Mouse (Mus musculus): ENCODE measurements at regions not wholly inside any gene's neighbourhood (a gene's known extent, or its start where the extent isn't known, plus 50 kb on each side); places are given as distances from the start of the nearest gene placed in this dataset.

DNA sequence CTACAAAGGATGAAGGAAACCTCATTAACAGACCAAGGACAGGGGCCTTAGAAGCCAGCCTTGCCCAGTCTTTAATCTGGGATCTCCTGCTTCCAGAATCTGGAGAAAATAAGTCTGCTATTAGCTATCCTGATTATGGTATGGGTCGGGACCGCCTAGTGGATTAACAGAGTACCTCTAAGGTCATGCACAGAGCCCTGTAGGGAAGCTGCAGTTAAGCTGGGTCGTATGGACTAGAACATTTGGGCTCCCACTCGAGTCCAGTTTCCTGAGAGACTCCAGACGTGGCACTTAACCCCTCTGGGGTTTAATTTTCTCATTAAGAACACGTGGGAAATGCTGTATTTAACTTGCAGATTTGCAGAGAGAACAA is 191.5 kb upstream of the Map3k1 start:
- intact Hi-C loops (cut with DNase I): no loop called here

DNA sequence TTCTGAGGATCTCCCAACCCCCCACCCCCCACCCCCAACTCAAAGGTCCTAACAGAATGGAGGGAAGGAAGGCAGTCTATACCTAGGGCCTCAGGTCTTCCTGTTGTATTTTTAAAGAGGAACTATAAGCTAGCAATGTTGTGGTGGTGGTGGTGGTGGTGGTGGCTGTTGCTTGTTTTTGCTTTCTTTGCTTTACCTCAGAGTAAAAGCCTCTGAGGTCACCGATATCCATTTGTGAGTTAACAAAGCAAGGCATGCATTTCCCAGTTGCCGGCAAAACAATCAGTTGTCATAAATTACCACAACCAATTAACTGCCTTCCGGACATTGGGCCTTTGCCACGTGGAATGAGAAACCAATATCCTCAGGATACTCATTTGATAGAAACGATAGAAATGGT is 191.9 kb upstream of the Map3k1 start:
- intact Hi-C loops (cut with DNase I): no loop called here

GRCm38 (mm10) chr13:112001155-112002025 is 192.6 kb upstream of the Map3k1 start:
- intact Hi-C loops (cut with DNase I): no loop called here

- intact Hi-C loops (cut with DNase I): no loop called here
These were observed 194.0 kb upstream of the Map3k1 start for GRCm38 (mm10) chr13:112002661-112003347.

DNA sequence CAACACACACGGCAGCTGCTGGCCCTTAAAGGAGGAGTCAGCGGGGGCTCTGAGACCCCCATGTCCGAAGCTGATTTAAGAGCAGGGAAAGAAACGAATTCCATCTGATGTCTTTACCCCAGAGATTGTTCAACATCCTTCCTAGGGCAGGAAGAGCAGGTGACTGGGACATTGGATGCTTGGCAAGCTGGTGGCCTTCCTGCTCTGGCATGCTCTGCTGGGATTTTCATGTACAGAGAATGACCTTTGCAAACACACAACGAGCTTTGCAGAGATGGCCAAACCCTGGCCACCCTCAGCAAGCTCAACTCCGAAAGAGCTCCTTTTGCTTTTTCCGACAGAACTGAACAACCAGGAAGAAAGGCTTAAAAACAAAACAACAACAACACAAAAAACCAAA is 194.7 kb upstream of the Map3k1 start:
- intact Hi-C loops (cut with DNase I): no loop called here

GRCm38 (mm10) chr13:112004126-112004525 is 195.3 kb upstream of the Map3k1 start:
- intact Hi-C loops (cut with DNase I): no loop called here

DNA sequence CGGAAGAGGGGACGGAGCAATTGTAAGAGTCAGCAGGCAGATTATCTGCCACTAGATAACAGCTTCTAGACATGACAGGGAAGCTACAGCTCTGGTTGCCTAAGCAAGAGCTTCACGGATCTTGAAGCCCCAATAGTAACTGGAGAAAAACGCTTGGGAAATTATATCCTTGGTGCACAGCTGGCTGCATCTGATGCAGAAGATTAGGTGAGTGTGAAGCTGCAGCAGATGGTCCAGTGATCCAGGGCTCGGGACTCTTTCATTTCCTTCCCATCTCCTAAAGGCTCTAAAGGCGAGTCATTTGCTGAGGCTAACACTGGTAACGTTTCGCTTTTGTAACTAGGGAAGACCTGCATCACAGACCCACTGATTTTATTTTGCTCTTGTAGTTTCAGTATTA is 196.6 kb upstream of the Map3k1 start:
- intact Hi-C loops (cut with DNase I): no loop called here

DNA sequence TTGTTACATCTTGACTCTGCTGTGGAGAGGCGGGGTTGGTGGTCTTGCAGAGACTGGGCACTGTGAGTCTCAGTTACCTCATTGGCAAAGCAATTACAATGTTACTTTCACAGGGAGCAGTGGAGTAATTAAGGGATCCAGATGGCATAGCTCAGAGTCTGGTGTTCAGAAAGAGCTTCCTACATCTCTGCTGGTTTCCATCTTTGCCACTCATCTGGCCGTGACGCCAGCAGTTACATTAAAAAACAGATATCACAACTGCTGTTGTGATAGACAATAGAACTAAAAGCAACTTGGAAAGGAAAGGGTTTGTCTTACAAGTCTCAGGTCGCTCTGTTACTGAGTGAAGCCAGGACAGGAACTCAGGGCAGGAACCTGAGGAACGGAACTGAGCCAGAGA is 200.0 kb upstream of the Map3k1 start:
- intact Hi-C loops (cut with DNase I): no loop called here

DNA sequence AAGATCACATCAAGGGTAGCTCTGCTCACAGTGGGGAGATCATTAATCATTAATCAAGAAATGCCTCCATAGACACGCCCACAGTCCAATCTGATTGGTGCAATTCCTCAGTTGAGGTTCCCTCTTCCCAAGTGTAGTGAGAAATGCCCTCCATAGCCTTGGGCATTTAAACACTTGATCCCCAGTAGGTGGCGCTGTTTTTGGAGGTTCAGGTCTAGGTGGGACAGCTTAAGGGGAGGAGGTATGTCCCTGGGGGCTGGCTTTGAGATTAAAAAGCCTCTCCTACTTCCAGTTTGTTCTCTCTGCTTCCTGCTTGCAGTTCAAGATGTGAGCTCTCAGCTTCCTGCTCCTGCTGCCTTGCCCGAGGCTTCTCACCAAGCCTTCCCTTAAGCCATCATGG is 200.5 kb upstream of the Map3k1 start:
- intact Hi-C loops (cut with DNase I): no loop called here

DNA sequence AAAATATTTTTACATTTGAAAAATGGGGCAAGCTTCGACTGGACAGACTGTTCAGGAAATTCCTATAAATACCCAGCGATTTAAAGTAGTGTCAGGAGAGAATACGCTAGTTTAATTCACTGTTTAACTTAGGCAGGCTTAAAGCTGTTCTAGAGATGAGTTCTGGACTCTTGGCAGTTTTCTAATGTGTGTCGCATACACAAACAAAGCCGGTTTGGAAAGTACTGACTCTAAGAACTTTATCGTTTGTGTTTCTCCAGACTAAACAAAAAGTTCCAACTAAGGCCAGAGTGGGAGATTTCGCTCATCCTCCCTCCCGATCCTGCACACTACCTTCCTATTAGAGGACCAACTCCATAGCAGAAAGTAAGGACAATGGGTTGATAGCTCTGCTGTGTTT is 201.7 kb upstream of the Map3k1 start:
- intact Hi-C loops (cut with DNase I): no loop called here

DNA sequence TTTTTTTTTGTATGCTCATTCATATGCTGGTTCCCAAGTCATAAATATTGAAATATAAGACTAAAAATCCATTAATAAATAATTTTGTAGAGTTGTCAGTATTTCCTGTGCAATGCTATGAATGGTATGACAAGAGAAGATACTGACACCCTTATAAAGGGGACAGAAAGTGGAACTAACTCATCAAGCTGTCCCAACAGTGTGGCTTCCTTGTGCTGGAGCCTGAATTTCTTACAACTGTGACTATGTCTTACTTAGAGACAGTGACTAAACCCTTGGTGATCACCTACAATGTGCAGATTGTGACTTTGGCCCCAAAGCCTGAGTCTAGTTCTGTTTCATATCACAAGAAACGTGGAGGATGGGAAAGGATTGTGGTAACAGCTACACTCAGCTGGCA is 203.8 kb upstream of the Map3k1 start:
- intact Hi-C loops (cut with DNase I): no loop called here

- intact Hi-C loops (cut with DNase I): no loop called here
These were observed 206.3 kb upstream of the Map3k1 start for GRCm38 (mm10) chr13:112015083-112015482.

DNA sequence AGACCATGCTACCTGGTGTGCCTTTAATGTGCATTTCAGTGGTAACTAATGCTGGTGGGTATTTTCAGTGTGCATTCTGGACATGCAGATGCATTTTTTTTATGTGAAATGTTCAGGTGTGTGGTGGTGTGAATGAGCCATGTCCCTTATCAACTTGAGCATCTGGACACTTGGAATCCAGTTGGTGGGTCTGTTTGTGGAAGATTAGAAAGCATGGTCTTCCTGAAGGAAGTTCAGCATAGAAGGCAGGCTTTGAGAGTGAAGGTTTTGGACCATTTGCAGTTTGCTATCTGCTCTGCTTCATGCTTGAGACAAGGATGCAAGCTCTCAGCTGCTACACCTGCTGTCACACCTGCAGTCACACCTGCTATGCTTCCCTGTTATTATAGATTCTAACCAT is 207.5 kb upstream of the Map3k1 start:
- intact Hi-C loops (cut with DNase I): no loop called here

DNA sequence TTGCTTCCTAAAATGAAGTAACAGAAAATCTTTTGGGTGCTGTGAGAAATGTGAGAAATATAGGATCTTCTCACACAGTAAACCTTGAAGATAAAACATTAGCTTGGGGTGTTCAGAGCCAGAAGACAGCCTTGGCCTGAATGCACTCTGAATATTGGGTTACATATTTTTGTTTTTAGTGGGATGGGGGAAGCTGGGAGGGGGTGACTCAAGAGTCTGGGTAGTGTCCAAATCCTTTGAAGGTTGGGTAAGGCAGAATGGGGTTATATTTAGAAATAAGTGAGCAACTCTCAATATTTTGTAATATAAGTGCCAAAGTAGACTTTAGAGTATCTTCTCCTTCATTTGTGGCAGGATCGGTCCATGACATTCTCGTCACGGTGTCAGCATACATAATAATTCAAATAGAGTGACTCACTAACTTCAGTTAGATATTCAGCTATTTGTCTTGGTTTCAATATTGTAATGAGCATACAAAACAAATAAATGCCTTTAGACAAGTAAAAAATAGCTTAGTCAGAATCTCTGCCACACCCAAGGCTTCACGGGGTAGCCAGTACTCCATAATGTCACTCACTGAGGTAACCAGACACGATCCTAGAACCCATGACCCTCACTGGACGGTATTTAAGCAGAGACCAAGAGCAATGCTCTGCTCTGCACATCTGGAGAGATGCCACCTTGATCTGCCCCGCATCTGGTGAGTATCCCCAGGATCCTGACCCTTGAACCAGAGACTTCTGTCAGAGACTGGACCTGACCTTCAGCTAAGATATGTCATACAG is 209.9 kb upstream of the Map3k1 start:
- intact Hi-C loops (cut with DNase I): no loop called here

DNA sequence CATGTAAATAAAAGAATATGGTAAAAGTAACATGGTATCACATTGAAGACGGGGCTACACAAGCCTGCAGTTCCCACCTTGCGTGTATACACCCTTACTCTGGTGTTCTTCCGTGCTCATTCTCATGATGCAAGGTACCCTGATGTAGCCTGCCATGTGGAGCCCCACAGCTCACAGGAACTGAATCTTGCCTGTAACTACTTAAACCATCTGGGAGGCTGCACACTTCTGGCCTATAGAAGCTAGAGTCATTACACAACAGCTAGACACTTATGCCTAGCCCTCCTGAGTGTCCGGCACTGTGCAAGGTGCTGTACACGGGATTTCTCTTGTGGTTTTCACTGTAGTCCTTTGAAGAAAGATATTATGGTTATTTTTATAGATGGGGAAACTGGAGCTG is 210.8 kb upstream of the Map3k1 start:
- intact Hi-C loops (cut with DNase I): no loop called here

DNA sequence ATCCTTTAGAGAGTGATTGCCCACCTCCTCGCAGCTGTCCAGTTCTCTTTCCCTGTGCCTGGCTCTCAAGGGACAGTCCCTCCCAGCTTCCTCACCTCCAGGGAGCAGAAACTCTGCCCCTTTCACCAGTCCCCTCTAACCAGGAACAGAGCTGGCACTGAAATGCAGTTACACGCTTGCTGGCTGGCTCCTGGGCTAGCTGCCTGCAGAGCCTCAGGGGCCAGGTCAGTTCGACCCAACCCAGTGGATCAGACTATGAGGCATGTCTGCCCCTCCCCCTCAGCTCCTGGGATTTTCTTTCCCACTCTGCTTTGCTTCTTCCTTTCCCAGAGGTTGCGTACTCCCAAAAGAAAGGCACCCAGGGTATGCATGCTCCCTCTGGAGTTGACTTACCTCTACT is 214.4 kb upstream of the Map3k1 start:
- intact Hi-C loops (cut with DNase I): loop anchor here (10.0 kb wide), 1 partner anchor 232 kb away; no protein-coding TSS in a partner anchor

DNA sequence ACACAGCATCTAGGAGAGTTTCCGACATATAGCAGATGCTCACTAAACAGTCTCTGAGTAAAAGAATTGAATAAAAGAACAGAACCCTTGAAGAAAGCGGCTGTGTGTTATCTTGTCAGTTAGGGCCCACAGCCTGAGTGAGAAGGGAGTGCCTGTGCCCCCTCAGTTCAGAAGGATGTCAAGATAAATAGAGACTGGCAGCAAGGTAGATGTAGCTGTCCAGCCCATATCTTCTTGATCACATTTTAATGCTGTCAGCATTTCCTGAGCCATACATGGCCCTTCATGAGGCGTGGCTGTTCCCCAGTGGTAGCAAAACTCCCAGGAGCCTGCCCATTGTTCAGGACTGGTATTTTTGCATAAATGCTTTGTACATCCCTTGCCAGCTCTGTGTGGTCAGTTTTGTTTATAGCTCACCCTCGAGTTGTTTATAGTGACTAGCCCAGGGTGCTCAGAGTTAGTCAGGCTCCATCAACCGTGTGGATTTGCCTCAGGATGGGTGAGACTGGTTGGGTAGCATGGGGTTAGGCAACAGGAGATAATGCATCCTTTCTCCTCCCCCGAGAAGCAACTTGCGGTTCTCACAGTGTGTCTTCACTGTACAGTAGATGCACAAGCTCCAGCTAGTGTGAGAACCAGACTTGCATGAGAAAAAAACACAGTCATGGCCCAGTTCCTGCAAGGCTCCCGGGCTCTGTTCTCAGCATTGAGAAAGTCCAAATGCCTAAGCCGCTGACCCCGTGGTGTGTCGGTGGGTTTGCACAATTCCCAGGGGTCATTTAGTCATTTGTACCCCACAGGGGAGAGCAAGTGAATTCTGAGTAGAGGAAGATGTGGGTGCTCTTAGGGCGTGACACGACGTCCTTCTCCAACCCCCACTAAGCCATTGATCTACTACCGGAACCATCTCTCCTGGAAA is 216.1 kb upstream of the Map3k1 start:
- intact Hi-C loops (cut with DNase I): loop anchor here (10.0 kb wide), 1 partner anchor 230 kb away; no protein-coding TSS in a partner anchor

DNA sequence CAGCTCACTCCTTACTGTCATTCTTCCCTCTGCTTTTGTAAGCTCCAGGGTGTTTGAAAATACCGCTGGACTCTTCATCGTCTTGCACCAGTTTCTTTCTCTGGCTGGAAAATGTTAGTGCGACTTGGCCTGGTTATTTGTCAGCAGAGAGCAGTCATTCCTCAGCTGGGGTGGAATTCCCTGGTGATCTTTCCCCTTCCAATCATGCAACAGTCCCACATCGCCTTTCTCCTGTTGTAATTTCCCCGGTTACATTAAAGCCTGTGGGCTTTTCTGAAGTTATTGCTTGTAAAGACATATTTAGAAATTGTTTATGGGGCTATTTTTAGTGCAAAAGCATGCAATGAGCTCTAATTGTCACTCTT is 216.8 kb upstream of the Map3k1 start:
- intact Hi-C loops (cut with DNase I): loop anchor here (10.0 kb wide), 1 partner anchor 229 kb away; no protein-coding TSS in a partner anchor

DNA sequence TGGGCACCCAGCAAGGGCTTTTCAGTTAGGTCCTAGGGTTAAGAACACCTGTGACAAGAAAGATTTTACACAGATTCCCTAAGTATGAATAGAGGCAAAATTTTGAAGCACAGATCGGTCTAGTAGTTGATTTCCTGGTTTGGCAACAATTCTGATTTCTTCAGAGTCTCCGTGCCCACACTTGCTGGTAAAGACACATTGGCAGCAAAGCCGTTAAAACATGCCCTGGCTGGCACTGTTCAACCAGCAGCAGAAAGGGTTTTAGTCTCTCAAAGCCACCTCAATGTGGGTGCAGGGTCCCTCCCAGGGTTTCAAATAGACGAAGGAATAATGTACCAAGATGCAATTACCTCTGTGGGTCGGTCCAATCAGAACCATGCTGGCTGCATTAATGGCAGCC is 218.9 kb upstream of the Map3k1 start:
- intact Hi-C loops (cut with DNase I): loop anchor here (10.0 kb wide), 1 partner anchor 227 kb away; no protein-coding TSS in a partner anchor

GRCm38 (mm10) chr13:112031061-112031460 is 222.3 kb upstream of the Map3k1 start:
- intact Hi-C loops (cut with DNase I): no loop called here

All from adrenal gland (tissue).